Mouse (Mus musculus) kidney, postnatal 0 days (tissue): ENCODE results near the gene Dll4. TPM values are rescaled to one million over a fixed set of nuclear protein-coding genes. Genes with fewer than 3 reads are reported as not detected.

ENCODE experiments used
- ATAC-seq: fragments of 200-750 bp; cut with Nextera tagmentation; replicated peaks from 2 replicates; pipeline ENCODE4 v1.8.0; 2017; ENCODE audit warnings: low read depth, moderate number of reproducible peaks, moderate TSS enrichment, moderate library complexity; ENCODE audit not compliant: low FRiP score
- DNase-seq: peaks from one replicate; pipeline ENCODE4 v3.0.0-alpha.2; 2016; ENCODE audit warnings: low spot score
- H3K27ac ChIP-seq: fragments of 300-500 bp; sonication (generic); 2 replicates; pipeline ENCODE4 v1.5.1; 2014; ENCODE audit warnings: mild to moderate bottlenecking
- H3K27me3 ChIP-seq: fragments of 300-500 bp; sonication (generic); 2 replicates; pipeline ENCODE4 v1.6.1; 2014; ENCODE audit warnings: low read length, mixed read lengths; ENCODE audit not compliant: insufficient read depth
- H3K36me3 ChIP-seq: fragments of 300-500 bp; sonication (generic); 2 replicates; pipeline ENCODE4 v1.6.1; 2014; ENCODE audit warnings: low read length, mixed read lengths; ENCODE audit not compliant: insufficient read depth
- H3K4me1 ChIP-seq: fragments of 300-500 bp; sonication (generic); replicated peaks from 2 replicates; pipeline ENCODE4 v1.6.1; 2014; ENCODE audit warnings: antibody characterized with exemption, low read length, mixed read lengths; ENCODE audit not compliant: insufficient read depth
- H3K4me2 ChIP-seq: fragments of 300-500 bp; sonication (generic); 2 replicates; pipeline ENCODE4 v1.6.1; 2014; ENCODE audit warnings: mild to moderate bottlenecking, low read length, moderate library complexity, mixed read lengths
- H3K4me3 ChIP-seq: fragments of 300-500 bp; sonication (generic); replicated peaks from 2 replicates; pipeline ENCODE4 v1.5.1; 2014; ENCODE audit warnings: low read depth, low read length
- H3K9ac ChIP-seq: fragments of 300-500 bp; sonication (generic); 2 replicates; pipeline ENCODE4 v1.6.1; 2014; ENCODE audit warnings: low read depth, low read length
- H3K9me3 ChIP-seq: fragments of 300-500 bp; sonication (generic); replicated peaks from 2 replicates; pipeline ENCODE4 v1.6.1; 2016; ENCODE audit warnings: low read length, inconsistent platforms, mixed read lengths
- CTCF ChIP-seq: IDR thresholded peaks from 2 replicates; pipeline ENCODE4 v1.5.1; 2016; ENCODE audit warnings: antibody characterized with exemption, low read depth, mild to moderate bottlenecking, moderate library complexity
- WGBS: fragments of 180-500 bp; shearing (Covaris S2); extraction: QIAGEN DNeasy Blood & Tissue Kit; methylation state at CpG from one replicate; pipeline ENCODE4 v1.1.7; 2014; 5-methylcytosine and 5-hydroxymethylcytosine counted together
- polyA plus RNA-seq: library from polyadenylated mRNA; unstranded; fragments of >200 nt; fragmentation: Nextera tagmentation; extraction: Ambion mirVana; gene quantifications from 2 replicates; pipeline ENCODE4 v1.2.1, GENCODE M21; 2015

Gene Dll4
- polyA plus RNA-seq, 1 experiment from 2014 or later, result 7.9 TPM

GRCm38 (mm10) chr2:119318043-119318710, 7.4 kb upstream of the Dll4 start:
- no peak for ATAC-seq
- Histone ChIP-seq H3K27ac (peak overlapping the region; percentile 6; the same call in 1 of the 2 replicates), H3K27me3 (peaks cover 18% of the 10 kb centered on the region; the same call in 1 of the 2 replicates), H3K4me1 (peaks cover 30% of the 10 kb centered on the region), H3K4me2 (no peak overlapping the region), H3K36me3 (no peaks in the 10 kb centered on the region), H3K9ac (no peak overlapping the region), H3K4me3 (no peak overlapping the region), H3K9me3 (no peaks in the 10 kb centered on the region)
- TF ChIP-seq CTCF, result no peak
- 36% methylated on average over 3 of the region's 3 CpGs for WGBS
- peak; percentile 9 for DNase-seq

GRCm38 (mm10) chr2:119320571-119320970, 5.0 kb upstream of the Dll4 start:
- H3K9ac ChIP-seq, result no peak overlapping the region
- TF ChIP-seq CTCF, result no peak
- H3K4me2 ChIP-seq, result no peak overlapping the region
- peaks cover 30% of the 10 kb centered on the region for H3K4me1 ChIP-seq
- H3K27me3 ChIP-seq, result peaks cover 38% of the 10 kb centered on the region
- H3K27ac ChIP-seq, result no peak overlapping the region
- ATAC-seq (no peak), DNase-seq (no peak)
- no peaks in the 10 kb centered on the region for H3K9me3 ChIP-seq
- H3K36me3 ChIP-seq, result no peaks in the 10 kb centered on the region
- no peak overlapping the region for H3K4me3 ChIP-seq
- WGBS, result 62% methylated on average over 8 of the region's 8 CpGs

- peaks cover 40% of the 10 kb centered on the region for H3K4me1 ChIP-seq
- TF ChIP-seq CTCF, result no peak
- no peak overlapping the region for H3K27ac ChIP-seq
- peak overlapping the region; percentile 43 for H3K4me2 ChIP-seq
- H3K9me3 ChIP-seq, result no peaks in the 10 kb centered on the region
- no peaks in the 10 kb centered on the region for H3K36me3 ChIP-seq
- H3K9ac ChIP-seq, result no peak overlapping the region
- DNase-seq (peak; percentile 21), ATAC-seq (no peak)
- peak overlapping the region; percentile 20 for H3K4me3 ChIP-seq
- 8% methylated on average over 46 of the region's 48 CpGs for WGBS
- H3K27me3 ChIP-seq, result peaks cover 38% of the 10 kb centered on the region
Measured at GRCm38 (mm10) chr2:119321771-119322586, 3.6 kb upstream of the Dll4 start.

GRCm38 (mm10) chr2:119322587-119323300, 2.8 kb upstream of the Dll4 start:
- peak; percentile 44 for DNase-seq
- Histone ChIP-seq H3K36me3 (no peaks in the 10 kb centered on the region), H3K27me3 (peaks cover 38% of the 10 kb centered on the region), H3K4me1 (peaks cover 41% of the 10 kb centered on the region), H3K4me3 (peak overlapping the region; percentile 20), H3K9ac (no peak overlapping the region), H3K4me2 (peak overlapping the region; percentile 43), H3K9me3 (no peaks in the 10 kb centered on the region), H3K27ac (no peak overlapping the region)
- no peak for ATAC-seq
- TF ChIP-seq CTCF, result no peak
- WGBS, result 15% methylated on average over 37 of the region's 39 CpGs

- H3K9me3 ChIP-seq, result no peaks in the 10 kb centered on the region
- no peaks in the 10 kb centered on the region for H3K36me3 ChIP-seq
- no peak overlapping the region for H3K27ac ChIP-seq
- TF ChIP-seq CTCF, result no peak
- DNase-seq (no peak), ATAC-seq (no peak)
- H3K4me2 ChIP-seq, result peak overlapping the region; percentile 91
- no peak overlapping the region for H3K9ac ChIP-seq
- 12% methylated on average over 32 of the region's 32 CpGs for WGBS
- H3K4me3 ChIP-seq, result peak overlapping the region; percentile 61; the same call in 1 of the 2 replicates
- H3K27me3 ChIP-seq, result peaks cover 47% of the 10 kb centered on the region
- peaks cover 37% of the 10 kb centered on the region for H3K4me1 ChIP-seq
Measured at GRCm38 (mm10) chr2:119323866-119324575, 1.6 kb upstream of the Dll4 start.
